Mouse (Mus musculus) embryonic facial prominence, embryonic 14.5 days (tissue): ENCODE results near the gene Rpl36. TPM values are rescaled to one million over a fixed set of nuclear protein-coding genes. Genes with fewer than 3 reads are reported as not detected.
"Not testable (repeated sequence)": the region's sequence is repeated elsewhere in the genome, so short reads cannot be mapped to it uniquely, and the experiment has no call there.

Source experiments
- ATAC-seq: fragments of 200-750 bp; cut with Nextera tagmentation; 2 replicates; pipeline ENCODE4 v1.8.0; 2017; ENCODE audit warnings: low read depth, moderate number of reproducible peaks, moderate TSS enrichment
- DNase-seq: peaks from one replicate; pipeline ENCODE4 v3.0.0-alpha.2; 2015; ENCODE audit warnings: low spot score
- H3K27ac ChIP-seq: fragments of 300-500 bp; sonication (generic); replicated peaks from 2 replicates; pipeline ENCODE4 v1.5.1; 2014; ENCODE audit warnings: low read depth, mild to moderate bottlenecking, low read length, moderate library complexity
- H3K27me3 ChIP-seq: fragments of 300-500 bp; sonication (generic); replicated peaks from 2 replicates; pipeline ENCODE4 v1.6.1; 2014; ENCODE audit warnings: low read length; ENCODE audit not compliant: control insufficient read depth, insufficient read depth
- H3K36me3 ChIP-seq: fragments of 300-500 bp; sonication (generic); 2 replicates; pipeline ENCODE4 v1.6.1; 2014; ENCODE audit warnings: low read length, mixed read lengths; ENCODE audit not compliant: control insufficient read depth, insufficient read depth
- H3K4me1 ChIP-seq: fragments of 300-500 bp; sonication (generic); 2 replicates; pipeline ENCODE4 v1.6.1; 2014; ENCODE audit warnings: antibody characterized with exemption, low read length; ENCODE audit not compliant: control insufficient read depth, insufficient read depth
- H3K4me2 ChIP-seq: fragments of 300-500 bp; sonication (generic); 2 replicates; pipeline ENCODE4 v1.6.1; 2014; ENCODE audit warnings: low read depth, mild to moderate bottlenecking, low read length, moderate library complexity, mixed read lengths
- H3K4me3 ChIP-seq: fragments of 300-500 bp; sonication (generic); 2 replicates; pipeline ENCODE4 v1.5.1; 2014; ENCODE audit warnings: low read depth, mild to moderate bottlenecking, low read length
- H3K9ac ChIP-seq: fragments of 300-500 bp; sonication (generic); 2 replicates; pipeline ENCODE4 v1.6.1; 2014; ENCODE audit warnings: low read depth, mild to moderate bottlenecking, low read length, moderate library complexity, mixed read lengths
- H3K9me3 ChIP-seq: fragments of 300-500 bp; sonication (generic); 2 replicates; pipeline ENCODE4 v1.6.1; 2016; ENCODE audit warnings: low read length; ENCODE audit not compliant: control insufficient read depth
- WGBS: fragments of 180-500 bp; shearing (Covaris S2); extraction: QIAGEN DNeasy Blood & Tissue Kit; methylation state at CpG from one replicate; pipeline ENCODE4 v1.1.7; 2014; 5-methylcytosine and 5-hydroxymethylcytosine counted together
- polyA plus RNA-seq: library from polyadenylated mRNA; unstranded; fragments of >200 nt; fragmentation: Nextera tagmentation; extraction: Ambion mirVana; gene quantifications from 2 replicates; pipeline ENCODE4 v1.2.1, GENCODE M21; 2014

Rpl36 gene
- polyA plus RNA-seq, 1 experiment from 2014 or later: 2,222 TPM

- H3K36me3 ChIP-seq: peaks cover 32% of the 10 kb centered on the region
- ATAC-seq (peak; percentile 93), DNase-seq (peak; percentile 99)
- no peaks in the 10 kb centered on the region for H3K27me3 ChIP-seq
- H3K4me1 ChIP-seq: peaks cover 7% of the 10 kb centered on the region; the same call in 1 of the 2 replicates
- H3K4me2 ChIP-seq: peak within 1 kb of the TSS; percentile 96
- 1% methylated on average over 35 of the region's 51 CpGs for WGBS
- H3K27ac ChIP-seq: peak within 1 kb of the TSS; percentile 74
- no peaks in the 10 kb centered on the region for H3K9me3 ChIP-seq
- H3K9ac ChIP-seq: peak within 1 kb of the TSS; percentile 91
- H3K4me3 ChIP-seq: peak within 1 kb of the TSS; percentile 97
Measured at GRCm38 (mm10) chr17:56626754-56627470, 13.7 kb downstream of the Rpl36 start, which contains the start of gene Lonp1. Lonp1 (minus strand) TSS chr17:56626887.

- H3K27me3 ChIP-seq: no peaks in the 10 kb centered on the region
- H3K27ac ChIP-seq: peak within 1 kb of the TSS; percentile 71
- peak within 1 kb of the TSS; percentile 96 for H3K4me2 ChIP-seq
- peak; percentile 45 for ATAC-seq
- peak within 1 kb of the TSS; percentile 52 for H3K9ac ChIP-seq
- no peaks in the 10 kb centered on the region for H3K9me3 ChIP-seq
- WGBS: 7% methylated on average over 26 of the region's 26 CpGs
- peaks cover 24% of the 10 kb centered on the region for H3K36me3 ChIP-seq
- DNase-seq: peak; percentile 63
- peaks cover 7% of the 10 kb centered on the region; the same call in 1 of the 2 replicates for H3K4me1 ChIP-seq
- H3K4me3 ChIP-seq: peak within 1 kb of the TSS; percentile 97
Measured at GRCm38 (mm10) chr17:56627530-56628277, 14.5 kb downstream of the Rpl36 start, which contains the start of gene Catsperd. Catsperd (plus strand) TSS chr17:56628143.

- 86% methylated on average over 26 of the region's 27 CpGs for WGBS
- H3K9ac ChIP-seq: not testable (repeated sequence)
Measured at GRCm38 (mm10) chr17:56629800-56630781, 16.9 kb downstream of the Rpl36 start.

GRCm38 (mm10) chr17:56631807-56632206 is 18.6 kb downstream of the Rpl36 start:
- Histone ChIP-seq H3K4me1 (no peaks in the 10 kb centered on the region), H3K36me3 (no peaks in the 10 kb centered on the region), H3K27me3 (no peaks in the 10 kb centered on the region), H3K27ac (no peak overlapping the region), H3K4me3 (no peak overlapping the region), H3K9me3 (no peaks in the 10 kb centered on the region), H3K4me2 (no peak overlapping the region), H3K9ac (no peak overlapping the region)
- 44% methylated on average over 4 of the region's 4 CpGs for WGBS
- ATAC-seq (no peak), DNase-seq (no peak)

More at GRCm38 (mm10) chr17:56629800-56630781, 16.9 kb downstream of the Rpl36 start:
- not testable (repeated sequence) for ATAC-seq, H3K27ac ChIP-seq, H3K36me3 ChIP-seq, H3K27me3 ChIP-seq, H3K4me3 ChIP-seq, H3K4me2 ChIP-seq, H3K4me1 ChIP-seq, DNase-seq, H3K9me3 ChIP-seq

- no peak for DNase-seq
- Histone ChIP-seq H3K4me3 (no peak overlapping the region), H3K4me1 (no peaks in the 10 kb centered on the region), H3K9me3 (no peaks in the 10 kb centered on the region), H3K36me3 (no peaks in the 10 kb centered on the region), H3K4me2 (no peak overlapping the region), H3K9ac (no peak overlapping the region), H3K27ac (no peak overlapping the region), H3K27me3 (no peaks in the 10 kb centered on the region)
- 83% methylated on average over 6 of the region's 6 CpGs for WGBS
- ATAC-seq: no peak
Measured at GRCm38 (mm10) chr17:56634023-56634422, 20.8 kb downstream of the Rpl36 start.

- Histone ChIP-seq H3K4me3 (no peak overlapping the region), H3K27me3 (no peaks in the 10 kb centered on the region), H3K9me3 (no peaks in the 10 kb centered on the region), H3K4me1 (no peaks in the 10 kb centered on the region), H3K36me3 (no peaks in the 10 kb centered on the region), H3K27ac (no peak overlapping the region), H3K9ac (no peak overlapping the region), H3K4me2 (no peak overlapping the region)
- ATAC-seq: no peak
- no peak for DNase-seq
- WGBS: 81% methylated on average over 4 of the region's 4 CpGs
Measured at GRCm38 (mm10) chr17:56643237-56643636, 30.0 kb downstream of the Rpl36 start.

GRCm38 (mm10) chr17:56647546-56647945 is 34.3 kb downstream of the Rpl36 start:
- Histone ChIP-seq H3K4me2 (no peak overlapping the region), H3K27me3 (no peaks in the 10 kb centered on the region), H3K27ac (no peak overlapping the region), H3K9me3 (no peaks in the 10 kb centered on the region), H3K4me3 (no peak overlapping the region), H3K36me3 (no peaks in the 10 kb centered on the region), H3K9ac (no peak overlapping the region), H3K4me1 (no peaks in the 10 kb centered on the region)
- ATAC-seq (no peak), DNase-seq (no peak)
- WGBS: 54% methylated on average over 10 of the region's 13 CpGs

- ATAC-seq: no peak
- peak; percentile 27 for DNase-seq
Measured at GRCm38 (mm10) chr17:56651801-56652200, 38.6 kb downstream of the Rpl36 start.

More at GRCm38 (mm10) chr17:56651801-56652200, 38.6 kb downstream of the Rpl36 start:
- Histone ChIP-seq H3K9me3 (no peaks in the 10 kb centered on the region), H3K36me3 (no peaks in the 10 kb centered on the region), H3K4me1 (no peaks in the 10 kb centered on the region), H3K9ac (no peak overlapping the region), H3K4me2 (no peak overlapping the region), H3K27ac (no peak overlapping the region), H3K4me3 (no peak overlapping the region), H3K27me3 (no peaks in the 10 kb centered on the region)
- 35% methylated on average over 10 of the region's 10 CpGs for WGBS
